Mouse (Mus musculus): Measurements from ENCODE around the gene Mc3r.

DNA sequence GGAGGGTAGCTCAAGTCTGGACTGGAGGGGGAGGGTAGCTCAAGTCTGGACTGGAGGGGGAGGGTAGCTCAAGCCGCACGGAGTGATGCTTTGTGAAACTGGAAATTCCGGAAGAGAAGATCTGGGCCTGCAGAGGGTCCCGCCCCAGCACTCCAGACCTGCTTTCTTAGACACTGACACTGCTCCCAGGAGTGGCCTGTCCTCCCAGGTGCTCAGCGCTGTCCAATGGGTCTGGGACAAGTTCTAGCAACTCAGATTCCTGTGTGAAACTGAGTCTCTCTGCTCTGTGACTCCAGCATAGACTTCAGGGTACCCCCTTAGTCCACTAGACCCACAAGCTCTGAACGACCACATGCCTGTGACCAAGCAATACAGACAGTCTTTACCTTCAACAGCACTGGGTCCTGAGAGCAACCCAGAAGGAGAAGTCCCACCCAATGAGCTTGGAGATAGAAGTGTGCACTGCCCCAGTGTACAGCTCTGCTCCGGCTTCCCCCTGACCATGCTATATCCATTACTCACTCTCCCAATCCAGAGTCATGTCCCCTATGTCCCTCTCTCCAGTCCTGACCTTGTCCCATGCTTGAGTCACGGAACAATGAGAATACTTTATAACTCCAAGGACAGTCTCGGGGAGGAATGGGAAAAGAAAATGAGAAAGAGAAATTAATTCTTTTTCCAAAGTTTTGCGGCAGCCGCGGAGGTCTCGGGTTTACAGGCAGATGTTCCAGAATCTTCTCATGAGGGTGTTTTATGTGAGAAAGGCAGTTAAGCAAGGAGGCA is 46.1 kb upstream of the Mc3r start:
- TF ChIP-seq CTCF (IDR thresholded peaks at IDR 0.05; ENCODE audit: extremely low read depth, insufficient read length, insufficient replicate concordance, low read depth, low read length) (no peak), POLR2A (IDR thresholded peaks at IDR 0.05; ENCODE audit: low read depth, low read length) (no peak)

All from small intestine, adult 2 months (tissue).